Mouse (Mus musculus) MEL (cell line): ENCODE data around the gene Nt5dc1.

Experiments used
- BHLHE40 ChIP-seq: IDR thresholded peaks from 2 replicates; pipeline ENCODE4 v1.6.1; 2012; ENCODE audit warnings: low read depth, mild to moderate bottlenecking, inconsistent platforms, low read length, improper control_type of control experiment, borderline replicate concordance
- CTCF ChIP-seq, 3 experiments: IDR thresholded peaks in 2 of 3; conservative IDR thresholded peaks in 1 of 3; 2 replicates each; pipeline ENCODE4 v1.5.1; 2011 to 2012; ENCODE audit warnings: low read length in 3 of 3, low read depth in 2 of 3, mild to moderate bottlenecking in 2 of 3, improper control_type of control experiment in 1 of 3, inconsistent platforms in 1 of 3, mixed read lengths in 1 of 3, moderate library complexity in 1 of 3; ENCODE audit not compliant: control insufficient read depth in 1 of 3, insufficient read depth in 1 of 3, poor library complexity in 1 of 3, severe bottlenecking in 1 of 3
- EP300 ChIP-seq, 2 experiments: IDR thresholded peaks; 2 replicates each; pipeline ENCODE4 v1.6.1; 2011; ENCODE audit warnings: improper control_type of control experiment in 2 of 2, low read length in 2 of 2, low read depth in 1 of 2, mild to moderate bottlenecking in 1 of 2
- GABPA ChIP-seq: IDR thresholded peaks from 2 replicates; pipeline ENCODE4 v1.6.1; 2012; ENCODE audit warnings: low read depth, mild to moderate bottlenecking, inconsistent platforms, low read length, improper control_type of control experiment, moderate library complexity
- GATA1 ChIP-seq: IDR thresholded peaks from 2 replicates; pipeline ENCODE4 v1.6.1; 2011; ENCODE audit warnings: low read depth, low read length, improper control_type of control experiment
- HCFC1 ChIP-seq: IDR thresholded peaks from 2 replicates; pipeline ENCODE4 v1.6.1; 2012; ENCODE audit warnings: low read depth, mild to moderate bottlenecking, inconsistent platforms, low read length, improper control_type of control experiment, moderate library complexity
- MAFK ChIP-seq: IDR thresholded peaks from 2 replicates; pipeline ENCODE4 v1.6.1; 2011; ENCODE audit warnings: low read depth, mild to moderate bottlenecking, low read length, improper control_type of control experiment, borderline replicate concordance
- MYC ChIP-seq: IDR thresholded peaks from 2 replicates; pipeline ENCODE4 v1.6.1; 2011; ENCODE audit warnings: low read depth, mild to moderate bottlenecking, low read length, improper control_type of control experiment, moderate library complexity
- POLR2A ChIP-seq, 2 experiments: IDR thresholded peaks; 2 replicates each; pipeline ENCODE4 v1.6.1; 2011 to 2012; ENCODE audit warnings: low read length in 2 of 2, mild to moderate bottlenecking in 2 of 2, control low read depth in 1 of 2, improper control_type of control experiment in 1 of 2, low read depth in 1 of 2, moderate library complexity in 1 of 2; ENCODE audit not compliant: control insufficient read depth in 1 of 2, insufficient read depth in 1 of 2, poor library complexity in 1 of 2
- POLR2AphosphoS2 ChIP-seq: IDR thresholded peaks from 2 replicates; pipeline ENCODE4 v1.6.1; 2011; ENCODE audit warnings: low read length, improper control_type of control experiment
- USF1 ChIP-seq: IDR thresholded peaks from 2 replicates; pipeline ENCODE4 v1.6.1; 2014; ENCODE audit warnings: low read depth, mild to moderate bottlenecking, inconsistent platforms, low read length, improper control_type of control experiment, moderate library complexity
- ZC3H11A ChIP-seq: IDR thresholded peaks from 2 replicates; pipeline ENCODE4 v1.6.1; 2012; ENCODE audit warnings: low read depth, mild to moderate bottlenecking, inconsistent platforms, low read length, improper control_type of control experiment
- ZMIZ1 ChIP-seq: IDR thresholded peaks from 2 replicates; pipeline ENCODE4 v1.6.1; 2012; ENCODE audit warnings: low read depth, mild to moderate bottlenecking, inconsistent platforms, low read length, improper control_type of control experiment, moderate library complexity

DNA sequence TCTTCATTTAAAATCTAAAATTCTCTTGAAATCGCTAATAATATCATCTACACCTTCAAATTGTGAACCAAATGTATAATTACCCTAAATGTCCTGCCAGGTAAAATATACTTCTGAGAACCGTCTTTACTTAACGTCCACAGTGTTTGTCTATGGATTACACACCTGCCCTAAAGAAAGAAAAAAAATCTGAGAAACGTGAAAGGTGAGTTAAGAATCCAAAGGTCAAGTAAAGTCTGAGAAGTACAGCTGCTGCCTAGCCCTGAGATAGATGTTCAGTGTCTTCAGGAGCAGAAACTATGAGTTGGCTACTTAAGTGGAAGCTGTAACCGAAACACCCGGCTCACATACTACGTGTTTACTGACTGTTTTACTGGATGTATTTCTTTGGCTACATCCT is 45.0 kb downstream of the Nt5dc1 start:
- TF ChIP-seq CTCF (IDR thresholded peaks at IDR 0.05 in 2 of 3, conservative IDR thresholded peaks at IDR 0.05 in 1 of 3; ENCODE audit: control insufficient read depth in 1 of 3, insufficient read depth in 1 of 3, low read depth in 2 of 3, low read length in 3 of 3, poor library complexity in 1 of 3, severe bottlenecking in 1 of 3) = no peak
- no peak for TF ChIP-seq POLR2A (IDR thresholded peaks at IDR 0.05; ENCODE audit: control insufficient read depth in 1 of 2, insufficient read depth in 1 of 2, low read depth in 1 of 2, low read length in 2 of 2, poor library complexity in 1 of 2)
- TF ChIP-seq USF1 = no peak
- no peak for TF ChIP-seq EP300 (IDR thresholded peaks at IDR 0.05; ENCODE audit: low read depth in 1 of 2, low read length in 2 of 2)
- no peak for TF ChIP-seq HCFC1
- no peak for TF ChIP-seq GABPA
- no peak for TF ChIP-seq MYC
- no peak for TF ChIP-seq ZMIZ1
- no peak for TF ChIP-seq GATA1
- no peak for TF ChIP-seq MAFK
- TF ChIP-seq BHLHE40 = no peak
- no peak for TF ChIP-seq ZC3H11A
- TF ChIP-seq POLR2AphosphoS2 = no peak
